Mouse (Mus musculus): ENCODE measurements around the gene Phldb3.

- TF ChIP-seq CTCF (IDR thresholded peaks at IDR 0.05; ENCODE audit: extremely low read depth, insufficient read length, insufficient replicate concordance, low read depth, low read length) (no peak), POLR2A (IDR thresholded peaks at IDR 0.05; ENCODE audit: low read depth, low read length) (no peak)
Measured at GRCm38 (mm10) chr7:24608561-24608960, 2.0 kb upstream of the Phldb3 start.
